Mouse (Mus musculus) kidney, postnatal 25 days (tissue): ENCODE measurements around the gene Dip2c.

Source experiments
- DNase-seq, 2 experiments: peaks; one replicate each; pipeline ENCODE4 v3.0.0; 2021; ENCODE audit warnings: mixed read lengths in 2 of 2

Dip2c gene

DNA sequence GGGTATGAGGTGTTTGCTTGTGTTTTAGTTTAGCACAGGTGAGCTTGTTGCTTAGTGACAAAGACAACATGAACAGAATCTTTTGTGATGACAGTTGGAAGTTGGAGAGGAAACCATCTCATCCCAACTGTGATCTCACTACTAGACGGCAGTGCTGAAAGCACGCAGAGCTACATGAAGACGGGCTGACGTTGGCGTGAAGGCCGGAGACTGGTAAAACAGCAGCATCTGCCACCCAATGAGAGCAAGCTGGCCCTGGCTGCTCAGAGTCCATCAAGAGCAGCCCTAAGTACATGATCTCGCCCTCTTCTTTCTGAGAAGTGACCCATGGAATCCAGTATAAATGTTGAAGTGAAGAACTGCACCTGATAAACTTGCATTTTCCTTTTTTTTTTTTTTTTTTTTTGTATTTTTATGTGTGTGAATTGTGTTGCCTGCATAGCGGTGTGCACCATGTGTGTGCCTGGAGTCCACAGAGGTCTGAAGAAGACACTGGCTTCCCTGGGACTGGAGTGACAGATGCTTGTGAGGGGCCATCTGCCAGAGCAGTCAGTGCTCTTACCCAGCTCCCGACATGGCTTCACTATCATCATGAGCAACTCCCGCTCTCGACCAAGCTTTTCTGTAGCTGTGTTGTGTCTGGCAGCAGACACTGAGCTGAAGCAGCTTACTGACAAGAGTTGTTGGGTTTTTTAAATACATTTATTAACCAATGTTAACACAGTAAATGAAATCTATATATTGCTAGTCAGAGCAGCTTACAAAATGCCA is 408.0 kb downstream of the Dip2c start:
- DNase-seq, result no peak

DNA sequence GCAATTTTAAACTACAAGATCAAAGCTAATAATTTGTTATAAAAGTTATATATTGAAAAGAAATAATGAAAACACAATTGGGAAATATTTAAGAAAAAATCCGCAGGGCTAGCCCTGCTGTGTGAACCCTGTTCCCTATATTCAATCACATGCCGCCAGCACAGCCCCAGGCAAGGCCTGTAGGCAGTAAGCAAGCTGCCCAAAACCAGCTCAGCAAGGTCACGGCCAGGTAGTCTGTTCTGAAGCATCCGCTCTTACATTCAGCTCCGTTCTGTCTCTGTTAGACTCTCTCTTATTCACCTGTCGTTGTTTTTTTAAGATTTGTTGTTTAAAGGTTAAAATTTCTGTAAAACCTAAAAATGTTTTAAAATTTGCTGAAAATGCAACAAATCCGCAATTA is 409.9 kb downstream of the Dip2c start:
- DNase-seq, result no peak

DNA sequence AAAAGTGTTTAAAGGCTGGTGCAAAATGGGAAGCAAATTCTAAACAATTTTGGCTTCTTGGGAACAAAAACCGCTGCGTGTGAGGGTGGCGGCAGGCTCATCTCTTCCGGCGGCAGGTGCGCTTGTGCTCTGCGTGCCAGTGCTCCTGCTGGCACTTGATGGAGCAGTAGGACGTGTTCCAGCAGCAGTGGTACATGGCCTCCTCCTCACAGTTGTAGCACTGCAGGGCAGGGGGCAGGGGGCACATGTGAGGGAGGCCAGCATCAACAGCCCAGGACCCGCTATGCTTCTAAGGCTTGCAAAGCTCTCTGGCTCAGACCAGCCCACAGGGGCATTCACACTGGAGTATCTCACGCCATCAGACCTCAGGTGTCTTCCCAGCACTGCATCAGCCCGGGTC is 410.4 kb downstream of the Dip2c start:
- DNase-seq, result no peak

DNA sequence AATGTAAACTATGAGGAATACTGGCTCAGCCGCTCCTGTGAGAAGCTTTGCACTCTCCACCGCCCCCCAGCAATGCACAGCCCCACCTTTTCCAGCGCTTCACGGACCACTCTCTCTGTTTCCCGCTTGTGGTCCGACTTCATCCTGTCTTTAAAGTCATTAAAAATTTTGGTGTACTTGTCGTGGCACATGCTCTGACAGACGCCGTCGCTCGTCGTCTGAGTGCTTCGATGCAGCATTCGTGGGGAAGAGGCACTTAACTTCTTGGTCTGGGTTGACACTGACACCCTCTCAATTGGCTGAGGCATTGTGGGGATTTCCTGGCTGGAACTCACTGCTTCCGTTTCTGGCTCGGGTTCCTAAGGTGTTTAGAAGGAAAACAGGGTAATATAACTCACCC is 413.0 kb downstream of the Dip2c start:
- DNase-seq, result no peak

DNA sequence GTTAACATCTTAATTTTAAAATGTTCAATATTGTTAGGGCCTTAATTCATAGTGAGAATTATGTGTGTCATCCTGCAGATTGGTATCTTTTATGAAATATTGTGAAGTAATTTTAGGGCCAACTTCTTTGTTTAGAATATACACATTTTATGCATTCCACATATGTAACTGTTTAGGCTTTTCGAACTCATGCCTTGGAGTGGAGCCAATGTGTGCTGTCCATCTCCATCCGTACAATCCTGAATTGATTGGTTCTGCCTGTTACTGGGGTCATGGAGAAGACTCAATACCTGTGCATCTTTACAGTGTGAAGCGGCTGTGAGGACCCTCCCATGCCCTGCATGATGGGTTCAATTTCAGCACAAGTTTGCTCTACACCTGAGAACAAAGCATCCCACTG is 416.5 kb downstream of the Dip2c start:
- DNase-seq, result no peak

DNA sequence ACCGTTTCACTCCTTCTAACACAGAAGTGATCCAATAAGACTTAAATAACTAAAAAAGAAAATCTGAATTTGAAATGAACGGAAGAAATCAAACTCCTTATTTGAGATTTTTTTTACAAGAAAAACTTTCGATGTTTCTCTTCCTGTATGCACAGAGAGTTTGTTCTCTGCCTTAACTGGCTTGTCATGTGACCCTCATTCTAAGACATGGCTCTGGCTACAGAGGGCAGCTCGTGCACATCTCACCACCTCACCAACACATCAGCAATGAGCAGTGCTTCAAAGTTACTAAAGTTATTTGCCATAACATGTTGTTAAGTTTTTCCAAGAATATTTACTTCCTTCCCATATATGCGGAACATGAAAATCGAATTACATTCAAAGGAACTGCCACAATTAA is 418.3 kb downstream of the Dip2c start:
- no peak for DNase-seq

DNA sequence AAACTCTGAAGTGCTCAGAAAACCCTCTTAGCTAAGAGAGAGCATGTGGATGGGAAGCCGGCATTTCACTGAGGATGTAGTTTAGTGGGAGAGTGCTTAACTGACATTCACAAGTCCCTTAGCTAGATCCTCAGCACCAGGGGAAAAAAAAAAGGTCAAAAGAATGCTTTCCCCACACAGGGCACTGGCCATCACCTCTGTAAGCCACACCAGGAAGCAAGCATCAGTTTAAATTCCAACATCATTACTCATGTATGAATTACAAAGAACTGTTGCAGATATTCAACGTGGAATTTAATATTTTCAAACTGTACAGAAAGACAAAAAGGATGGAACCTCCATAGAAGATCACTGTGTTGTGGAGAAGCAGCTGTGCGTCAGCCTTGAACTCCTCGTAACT is 419.1 kb downstream of the Dip2c start:
- DNase-seq, result no peak

DNA sequence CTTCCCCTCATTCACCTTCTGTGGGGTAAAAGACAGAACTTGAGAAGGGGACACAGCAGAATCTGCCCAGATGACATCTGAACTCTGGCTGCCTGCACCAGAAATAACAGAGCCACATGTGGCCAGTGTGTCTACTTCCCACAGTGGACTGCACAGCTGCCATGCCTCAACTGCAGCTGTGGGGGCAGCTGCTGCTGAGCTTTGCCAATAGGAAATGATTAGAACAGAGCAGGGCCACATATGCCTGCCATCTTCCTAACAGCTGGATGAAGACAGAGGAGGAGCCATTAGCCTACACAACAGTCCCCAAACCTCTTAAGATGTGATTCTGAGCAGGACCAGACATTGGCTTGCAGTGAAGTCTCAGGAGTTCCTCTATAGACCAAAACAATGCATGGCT is 419.5 kb downstream of the Dip2c start:
- no peak for DNase-seq

DNA sequence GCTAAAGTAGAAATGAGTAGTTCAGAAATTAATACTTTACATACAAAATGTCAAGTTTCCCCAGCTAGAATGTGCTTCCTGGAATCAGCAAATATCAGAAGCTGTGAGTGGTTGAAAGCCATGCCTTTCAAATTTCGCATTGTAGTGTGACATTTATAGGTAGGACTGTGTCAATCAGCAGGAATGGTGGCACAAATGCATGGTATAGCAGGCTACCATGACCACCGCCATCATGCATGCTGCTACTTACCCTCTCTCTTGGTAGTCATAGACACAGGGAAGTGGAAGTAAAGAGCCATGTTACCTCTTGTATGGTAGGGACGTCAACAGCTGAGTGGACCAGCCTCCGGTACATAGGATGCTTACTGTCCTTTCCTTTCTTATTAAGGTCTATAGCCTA is 421.0 kb downstream of the Dip2c start:
- no peak for DNase-seq

DNA sequence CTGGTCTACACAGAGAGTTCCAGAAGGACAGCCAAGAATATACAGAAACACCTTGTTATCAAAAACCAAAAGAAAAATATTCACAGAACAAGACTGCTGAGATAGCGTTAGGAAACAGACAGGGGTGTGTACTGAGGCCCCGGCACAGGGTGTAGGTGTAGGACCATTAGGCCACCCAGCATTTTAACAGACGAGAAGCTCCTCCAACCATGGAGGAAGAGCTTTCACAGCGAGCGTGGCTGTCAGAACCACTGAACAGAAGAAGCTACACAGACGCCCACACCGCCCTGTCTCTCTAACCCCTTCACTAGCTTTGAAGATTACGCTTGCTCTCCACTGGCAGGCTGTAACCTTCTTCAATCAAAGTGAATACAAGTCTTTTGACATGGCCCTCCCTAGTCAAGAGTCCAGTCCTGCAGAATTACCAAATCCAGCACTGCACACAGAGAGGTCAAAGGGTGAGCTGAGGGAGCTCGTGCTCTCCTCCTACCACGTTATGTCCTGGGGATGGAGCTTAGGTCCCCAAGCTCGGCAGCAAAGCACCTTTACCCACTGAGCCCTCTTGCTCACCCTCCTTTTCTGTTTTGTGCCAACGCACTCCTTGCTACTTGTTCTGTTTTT is 426.4 kb downstream of the Dip2c start:
- no peak for DNase-seq

DNA sequence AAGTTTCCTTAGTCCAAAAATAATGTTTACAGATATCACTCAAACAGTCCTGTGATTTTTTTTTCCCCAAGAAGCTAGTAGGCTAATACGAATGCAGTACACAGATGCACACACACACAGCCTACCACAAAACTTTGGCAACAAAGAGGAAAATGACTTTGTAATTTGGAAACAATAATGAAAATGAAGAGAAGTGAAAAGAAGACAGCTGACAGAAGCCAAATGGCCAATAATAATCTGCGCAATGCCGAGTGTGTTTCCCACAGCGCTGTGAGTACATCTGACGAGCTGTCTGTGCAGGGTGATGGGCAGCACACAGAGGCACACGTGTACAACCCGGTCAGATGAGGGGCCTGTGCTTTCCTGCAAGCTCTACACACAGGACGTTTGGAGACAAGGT is 430.4 kb downstream of the Dip2c start:
- no peak for DNase-seq

DNA sequence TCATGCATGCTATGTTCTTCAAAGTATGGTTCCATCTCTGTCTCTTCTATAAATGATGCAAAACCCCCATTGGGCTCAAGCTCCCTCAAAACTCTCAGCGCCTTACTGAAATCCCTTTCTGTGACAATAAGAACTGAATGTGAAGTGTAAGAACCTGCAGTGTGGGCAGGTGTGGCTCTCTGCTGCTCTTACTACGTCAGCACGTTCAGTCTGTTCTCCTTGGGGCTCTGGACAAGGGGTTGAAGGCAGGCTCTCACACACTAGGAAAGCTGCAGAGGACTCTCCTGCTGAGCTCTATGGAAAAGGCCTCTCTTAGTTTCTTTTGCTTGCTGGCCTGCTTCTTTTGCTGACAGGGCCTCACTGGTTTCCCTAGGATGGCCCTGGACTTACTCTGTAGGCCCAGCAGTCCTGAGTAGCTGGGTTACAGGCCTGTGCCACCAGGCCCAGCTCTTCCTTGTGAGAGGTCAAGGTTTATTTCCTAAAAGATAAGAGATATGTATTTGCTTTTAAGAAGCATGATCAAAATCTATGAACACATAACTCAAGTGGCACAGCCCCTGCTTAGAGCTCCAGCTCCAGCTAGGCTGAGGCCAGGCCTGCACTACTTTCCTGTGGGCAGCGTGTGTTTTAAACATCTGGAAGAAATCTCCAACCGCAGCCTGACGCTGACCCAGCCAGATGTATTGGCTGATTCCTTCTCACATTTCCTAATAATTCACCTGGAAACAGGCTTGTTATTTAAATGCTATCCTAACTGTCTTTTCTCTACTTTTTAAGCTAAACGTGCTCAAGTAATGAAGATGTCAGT is 432.3 kb downstream of the Dip2c start:
- no peak for DNase-seq

DNA sequence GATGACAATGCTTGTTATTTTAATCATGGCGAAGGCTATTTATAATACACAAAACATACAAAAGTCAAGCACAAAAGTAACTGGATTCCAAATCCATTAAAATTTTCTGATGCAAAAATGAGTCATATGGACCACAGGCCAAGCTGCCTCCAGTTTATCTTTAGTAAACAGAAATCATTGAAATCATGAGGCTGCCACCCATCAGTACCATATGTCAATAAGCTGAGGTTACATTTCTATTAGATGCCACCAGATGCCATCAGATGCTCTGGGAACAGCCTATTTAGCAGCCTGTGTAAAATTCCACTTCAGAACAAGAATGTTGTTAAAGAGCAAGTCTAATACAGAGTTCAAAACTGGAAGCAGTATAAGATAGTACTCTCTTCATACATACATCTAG is 436.1 kb downstream of the Dip2c start:
- no peak for DNase-seq

DNA sequence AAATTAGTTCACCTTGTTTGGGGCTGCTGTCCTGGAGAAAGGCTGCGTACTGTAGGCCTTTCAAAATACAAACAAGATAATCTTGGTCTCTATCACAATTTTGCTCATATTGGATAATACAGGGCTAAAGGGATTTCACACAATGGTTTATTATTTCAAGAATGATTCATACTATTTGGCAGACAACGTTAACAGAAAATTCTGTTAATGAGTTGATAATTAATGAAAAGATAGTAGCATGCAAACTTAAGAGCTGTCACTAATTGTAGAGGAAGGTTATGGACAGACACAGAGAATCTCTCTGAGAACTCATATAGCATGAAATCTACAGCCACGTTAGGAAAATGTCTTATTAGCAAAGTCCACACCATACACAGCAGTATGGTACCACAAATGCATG is 436.6 kb downstream of the Dip2c start:
- no peak for DNase-seq

DNA sequence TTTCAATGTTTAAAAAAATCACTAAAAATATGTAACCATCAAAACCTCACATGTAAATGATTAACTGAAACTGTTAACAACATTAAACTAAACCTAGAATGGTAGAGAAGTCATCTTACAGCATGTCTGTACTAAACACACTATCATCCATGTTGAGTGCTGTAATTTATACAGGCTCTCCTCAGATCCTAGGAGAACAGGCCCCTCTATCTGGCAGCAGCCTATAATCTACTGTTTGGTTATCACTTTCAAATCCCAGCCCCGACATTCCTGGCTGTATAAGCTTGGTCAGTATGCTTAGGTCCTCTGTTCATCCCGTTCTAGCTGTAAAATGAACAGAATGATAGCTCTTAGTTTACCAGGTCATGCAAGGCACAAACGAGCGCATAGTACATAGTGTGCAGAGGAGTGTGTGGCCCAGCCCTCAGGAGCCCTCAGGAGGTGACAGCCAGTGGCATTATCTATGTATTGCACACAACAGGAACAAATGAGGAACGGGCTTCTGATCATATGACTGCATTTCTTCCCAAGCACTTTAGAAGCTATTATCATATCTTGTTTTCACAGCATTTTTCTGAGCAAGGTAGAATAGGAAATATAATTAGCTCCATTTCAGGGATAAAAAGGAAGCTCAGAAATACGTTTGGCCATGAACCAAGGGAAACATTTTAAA is 437.3 kb downstream of the Dip2c start:
- DNase-seq, result no peak

DNA sequence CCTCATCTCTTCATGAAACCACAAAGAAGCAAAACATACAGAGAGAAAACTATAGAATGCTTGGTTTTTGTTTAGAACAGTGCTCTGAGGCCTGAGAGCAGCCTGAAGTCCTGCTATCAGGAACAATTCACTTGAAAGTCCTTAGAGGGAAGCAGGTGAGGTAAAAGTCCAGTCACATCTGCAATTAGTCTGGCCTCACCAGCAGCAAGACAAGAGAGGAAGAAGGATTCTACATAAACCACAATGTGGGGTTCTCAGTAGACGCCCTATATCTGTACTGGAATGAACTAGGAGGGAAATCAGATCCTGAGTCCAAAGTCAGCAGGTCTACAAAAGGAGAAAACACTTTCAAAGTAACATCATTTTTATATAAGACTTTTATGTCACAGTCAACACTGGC is 438.9 kb downstream of the Dip2c start:
- no peak for DNase-seq
